Mouse (Mus musculus) brown adipose tissue, adult 24 weeks (tissue): Measurements from ENCODE around the gene Ulk4. TPM values are rescaled to one million over a fixed set of nuclear protein-coding genes. Genes with fewer than 3 reads are reported as not detected.
"Not testable (repeated sequence)": the region's sequence is repeated elsewhere in the genome, so short reads cannot be mapped to it uniquely, and the experiment has no call there.

Source experiments
- H3K27ac ChIP-seq: fragments of 200-500 bp; replicated peaks from 2 replicates; pipeline ENCODE4 v1.5.1; 2012; ENCODE audit warnings: low read depth, mild to moderate bottlenecking, low read length
- H3K4me1 ChIP-seq: fragments of 200-500 bp; 2 replicates; pipeline ENCODE4 v1.6.1; 2012; ENCODE audit warnings: low read length, mixed read lengths; ENCODE audit not compliant: control insufficient read depth, insufficient read depth, insufficient read length
- H3K4me3 ChIP-seq: fragments of 200-500 bp; 2 replicates; pipeline ENCODE4 v1.5.1; 2012; ENCODE audit warnings: low read depth, mild to moderate bottlenecking, low read length, moderate library complexity; ENCODE audit not compliant: insufficient read depth
- polyA plus RNA-seq: library from polyadenylated mRNA; stranded (reverse); fragments of >200 nt; gene quantifications from 2 replicates; pipeline ENCODE4 v1.2.4, GENCODE M21; 2012; ENCODE audit not compliant: missing spikeins, insufficient read depth, insufficient read length

Gene Ulk4
- polyA plus RNA-seq, 1 experiment: not detected

DNA sequence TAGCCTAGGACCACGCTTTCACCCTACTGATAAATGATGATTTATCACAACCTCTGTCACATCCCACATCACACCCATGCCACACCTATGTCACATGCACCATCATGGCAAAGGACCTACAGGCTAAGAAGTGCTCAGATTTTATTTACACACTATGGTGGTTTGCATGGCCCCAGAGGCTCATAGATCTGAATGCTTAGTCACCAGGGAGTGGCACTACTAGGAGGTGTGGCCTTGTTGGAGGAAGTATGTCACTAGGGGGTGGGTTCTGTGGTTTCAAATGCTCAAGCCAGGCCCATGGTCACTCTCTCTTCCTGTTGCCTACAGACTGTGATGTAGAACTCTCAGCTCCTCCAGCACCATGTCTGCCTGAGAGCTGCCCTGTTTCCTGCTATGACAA lies 73.3 kb downstream of the Ulk4 start:
- Histone ChIP-seq H3K4me1 (no peaks in the 10 kb centered on the region), H3K27ac (no peak overlapping the region), H3K4me3 (no peak overlapping the region)

DNA sequence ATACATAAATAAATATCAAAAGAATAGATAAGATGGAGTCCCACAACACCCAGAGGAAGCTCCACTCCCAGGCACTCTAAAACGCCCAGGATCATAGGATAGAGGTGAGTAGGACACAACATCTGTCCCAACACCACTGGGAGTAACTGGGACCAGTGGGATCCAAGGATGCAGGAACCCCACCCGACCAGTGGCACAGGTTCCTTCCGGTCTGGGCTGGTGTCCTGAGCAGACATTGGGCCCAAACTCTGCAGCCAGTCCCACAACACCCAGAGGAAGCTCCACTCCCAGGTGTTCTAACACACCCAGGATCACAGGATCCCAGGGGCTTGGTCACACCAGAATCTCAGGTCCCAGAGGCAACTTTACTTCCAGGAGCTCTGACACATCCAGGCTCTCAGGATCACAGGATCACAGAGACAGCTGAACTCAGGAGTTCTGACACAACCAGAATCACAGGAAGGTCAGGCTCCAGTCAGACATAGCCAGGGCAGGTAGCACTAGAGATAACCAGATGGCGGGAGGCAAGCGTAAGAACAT lies 77.8 kb downstream of the Ulk4 start:
- not testable (repeated sequence) for H3K27ac ChIP-seq, H3K4me1 ChIP-seq, H3K4me3 ChIP-seq

DNA sequence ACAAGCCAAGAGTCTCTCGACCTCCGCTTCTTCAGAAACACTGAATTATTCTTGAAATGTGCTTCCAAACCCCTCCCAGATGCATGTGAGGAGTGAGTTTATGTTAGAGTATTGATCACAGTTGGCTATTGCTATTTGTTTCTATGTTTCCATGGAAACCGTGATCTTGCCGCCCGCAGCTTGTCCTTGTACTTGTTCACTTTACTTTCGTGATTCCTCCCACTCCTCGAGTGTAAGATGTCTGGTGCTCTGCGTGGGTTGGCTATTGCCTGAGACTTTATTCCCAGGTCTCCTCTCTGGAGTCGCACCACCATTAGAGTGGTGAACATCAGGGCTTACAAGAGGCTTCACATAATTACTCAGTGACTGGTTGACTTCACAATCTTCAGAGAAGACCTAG lies 80.5 kb downstream of the Ulk4 start:
- no peak overlapping the region for H3K4me3 ChIP-seq
- no peak overlapping the region for H3K27ac ChIP-seq
- no peaks in the 10 kb centered on the region for H3K4me1 ChIP-seq

DNA sequence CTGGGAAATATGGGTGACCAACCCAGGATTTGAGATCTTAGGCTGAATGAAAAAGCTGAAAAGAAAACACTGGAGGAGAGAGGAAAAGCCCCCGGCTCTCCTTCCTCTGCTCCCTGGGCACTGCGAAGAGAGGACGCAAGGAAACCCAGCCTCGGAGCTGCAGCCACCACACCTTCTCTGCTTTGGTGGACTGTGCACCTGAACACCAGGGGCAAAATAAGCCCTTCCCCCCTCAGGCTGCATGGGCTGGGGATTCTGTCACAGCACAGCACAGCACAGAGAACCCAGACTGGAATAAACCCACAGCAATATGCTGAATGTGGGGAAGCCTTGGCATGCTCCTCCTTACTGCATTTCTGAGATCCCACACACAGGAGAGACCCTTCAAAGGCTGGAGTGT lies 81.9 kb downstream of the Ulk4 start:
- H3K4me1 ChIP-seq: no peaks in the 10 kb centered on the region
- H3K4me3 ChIP-seq: no peak overlapping the region
- H3K27ac ChIP-seq: no peak overlapping the region

DNA sequence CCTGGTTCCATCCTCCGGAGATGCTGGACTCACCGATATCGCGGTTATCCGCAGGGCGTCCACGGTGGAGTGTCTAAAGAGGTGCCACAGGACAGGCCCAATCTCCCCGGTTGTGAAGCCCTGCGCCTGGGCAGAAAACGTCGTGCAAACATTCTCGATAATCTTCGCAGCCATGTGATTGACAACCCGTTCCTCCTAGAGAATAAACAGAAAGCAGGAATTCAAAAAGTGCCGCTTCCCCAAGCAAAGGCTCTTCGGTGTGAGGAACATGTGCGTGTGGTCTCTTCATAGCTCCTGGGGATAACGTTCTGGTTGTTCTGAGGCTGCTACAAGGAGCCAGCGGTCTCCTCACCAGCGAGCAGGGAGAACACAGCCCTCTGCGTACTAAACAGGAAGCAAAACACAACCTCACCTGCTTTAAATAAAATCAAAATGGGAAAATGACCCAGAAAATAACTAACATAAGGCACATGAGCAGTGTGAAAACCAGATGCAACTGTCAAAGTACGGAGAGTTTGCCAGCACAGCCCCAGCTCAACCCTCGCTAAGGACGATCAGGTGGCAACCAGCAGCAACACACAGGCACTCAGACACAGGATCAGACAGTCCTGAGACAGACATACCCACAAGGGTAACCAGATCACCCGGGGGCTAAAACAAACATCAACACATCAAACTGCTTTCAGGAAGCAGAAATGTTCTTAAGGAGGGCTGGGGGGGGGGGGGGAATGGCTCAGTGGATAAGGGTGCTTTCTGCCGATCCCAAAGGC lies 84.2 kb downstream of the Ulk4 start:
- Histone ChIP-seq H3K4me1 (no peaks in the 10 kb centered on the region), H3K4me3 (no peak overlapping the region), H3K27ac (no peak overlapping the region)

DNA sequence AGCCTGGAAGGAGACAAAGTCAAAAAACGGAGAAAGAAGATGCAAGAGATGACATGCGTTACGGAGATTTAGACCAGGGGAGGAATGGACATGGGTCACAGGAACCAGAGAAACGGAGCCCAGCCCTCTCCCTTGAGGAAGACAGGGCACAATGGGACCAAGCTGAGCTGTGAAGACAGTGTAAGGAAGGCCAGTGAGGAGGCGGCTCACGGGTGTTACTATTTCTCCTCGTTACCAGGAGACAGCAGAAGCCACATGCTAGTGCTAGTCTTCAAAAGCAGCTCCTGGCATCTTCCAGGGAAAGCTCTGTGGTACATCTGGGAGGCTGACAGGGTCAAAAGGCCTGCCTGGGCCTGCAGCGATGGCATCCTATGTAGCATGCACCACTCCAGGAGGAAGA lies 89.2 kb downstream of the Ulk4 start:
- Histone ChIP-seq H3K27ac (no peak overlapping the region), H3K4me1 (no peaks in the 10 kb centered on the region), H3K4me3 (no peak overlapping the region)

DNA sequence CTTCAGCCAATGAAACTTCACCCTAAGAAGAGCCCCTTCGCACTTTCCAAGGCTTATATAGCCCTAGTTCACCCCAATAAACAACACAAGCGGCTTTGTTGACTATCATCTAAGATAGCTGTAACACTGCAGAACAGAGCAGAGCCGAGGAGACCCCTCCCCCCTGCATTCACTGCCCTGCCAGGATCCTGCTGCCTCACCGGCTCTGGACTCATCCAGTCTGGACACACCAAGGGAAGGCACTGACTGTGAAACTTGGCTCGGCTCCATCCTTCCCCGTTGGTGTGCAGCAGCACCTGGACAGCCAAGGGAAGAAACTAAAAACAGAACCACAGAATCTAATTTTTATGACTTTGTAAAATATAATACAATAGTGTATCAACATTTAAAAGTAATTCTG lies 91.2 kb downstream of the Ulk4 start:
- H3K4me1 ChIP-seq: no peaks in the 10 kb centered on the region

DNA sequence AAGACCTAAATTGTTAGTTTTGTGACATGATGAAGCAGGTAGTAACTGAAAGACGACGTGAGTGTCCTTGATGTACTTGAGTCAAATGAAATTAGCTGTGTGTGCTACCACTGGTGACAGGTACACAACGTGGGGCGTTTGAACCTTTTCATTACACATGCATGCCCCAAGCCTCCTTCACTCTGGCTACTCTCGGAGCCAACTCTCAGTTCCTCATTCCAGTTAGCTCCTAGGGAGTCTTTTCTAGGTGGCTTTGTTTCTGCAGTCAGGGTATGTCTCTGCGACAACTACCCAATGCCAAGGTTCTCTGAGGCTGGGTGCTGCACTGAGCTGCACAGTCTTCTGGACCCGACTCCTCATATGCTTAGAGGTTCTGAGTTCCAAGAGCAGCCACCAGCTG lies 100.6 kb downstream of the Ulk4 start:
- Histone ChIP-seq H3K4me3 (no peak overlapping the region), H3K4me1 (no peaks in the 10 kb centered on the region), H3K27ac (no peak overlapping the region)

More for the DNA sequence above, 91.2 kb downstream of the Ulk4 start:
- Histone ChIP-seq H3K27ac (no peak overlapping the region), H3K4me3 (no peak overlapping the region)

DNA sequence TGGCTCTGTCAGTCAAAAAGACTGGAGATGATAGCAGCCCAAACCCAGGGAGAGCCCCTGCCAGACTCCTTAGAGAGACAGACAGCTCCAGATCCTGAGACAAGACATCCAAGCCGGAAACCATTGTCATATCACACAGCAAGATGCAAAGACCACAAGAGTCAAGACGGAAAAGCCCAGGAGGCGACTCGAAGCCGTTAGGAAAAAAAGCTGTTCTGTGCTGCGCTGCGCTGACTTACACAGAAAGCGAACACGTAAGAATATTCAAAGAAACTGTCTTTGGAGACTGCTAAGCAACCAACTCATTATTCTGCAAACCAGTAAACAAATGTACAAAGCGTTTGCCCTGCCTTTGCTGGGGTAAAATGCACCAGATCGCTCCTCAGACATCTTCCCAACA lies 101.8 kb downstream of the Ulk4 start:
- H3K27ac ChIP-seq: no peak overlapping the region
- no peak overlapping the region for H3K4me3 ChIP-seq
- H3K4me1 ChIP-seq: no peaks in the 10 kb centered on the region

DNA sequence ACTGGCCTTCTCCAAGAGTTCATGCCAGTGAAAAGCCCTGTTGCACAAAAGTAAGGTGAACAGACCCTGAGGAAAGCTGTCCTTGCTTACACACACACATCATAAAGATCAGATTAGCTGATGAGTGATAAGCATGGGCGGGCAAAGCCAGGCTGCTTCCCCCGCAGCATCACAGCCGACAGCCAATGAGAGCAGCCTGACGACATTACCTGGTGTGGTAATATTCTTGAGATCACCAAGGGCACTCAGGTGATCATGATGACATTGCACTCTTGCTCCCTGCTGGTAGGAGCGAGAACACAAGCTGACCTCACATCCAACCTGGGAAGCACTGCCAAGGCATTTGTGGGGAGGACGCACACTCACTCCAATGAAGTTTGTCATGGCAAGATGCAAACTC lies 104.9 kb downstream of the Ulk4 start:
- H3K27ac ChIP-seq: no peak overlapping the region
- no peak overlapping the region for H3K4me3 ChIP-seq

DNA sequence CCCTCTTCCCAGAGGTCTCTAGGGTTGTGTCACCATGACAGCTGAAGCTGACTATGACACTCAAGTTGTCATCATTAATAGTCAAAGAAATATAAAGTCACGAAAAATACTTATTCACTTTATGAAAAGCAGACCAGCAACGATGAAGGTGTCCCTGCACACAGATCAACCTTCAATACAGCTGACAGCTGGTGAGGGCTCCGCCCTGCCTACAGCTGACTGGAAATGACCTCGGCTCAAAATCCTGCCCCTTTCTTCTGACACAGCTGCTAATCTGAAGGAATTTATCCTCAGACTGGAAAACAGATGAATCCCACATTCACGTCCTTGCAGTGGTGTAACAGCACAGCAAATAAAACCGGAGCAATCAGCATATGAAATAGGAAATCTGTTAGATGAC lies 105.4 kb downstream of the Ulk4 start:
- no peak overlapping the region for H3K4me3 ChIP-seq
- no peak overlapping the region for H3K27ac ChIP-seq
- H3K4me1 ChIP-seq: no peaks in the 10 kb centered on the region

More for the DNA sequence above, 104.9 kb downstream of the Ulk4 start:
- H3K4me1 ChIP-seq: no peaks in the 10 kb centered on the region

DNA sequence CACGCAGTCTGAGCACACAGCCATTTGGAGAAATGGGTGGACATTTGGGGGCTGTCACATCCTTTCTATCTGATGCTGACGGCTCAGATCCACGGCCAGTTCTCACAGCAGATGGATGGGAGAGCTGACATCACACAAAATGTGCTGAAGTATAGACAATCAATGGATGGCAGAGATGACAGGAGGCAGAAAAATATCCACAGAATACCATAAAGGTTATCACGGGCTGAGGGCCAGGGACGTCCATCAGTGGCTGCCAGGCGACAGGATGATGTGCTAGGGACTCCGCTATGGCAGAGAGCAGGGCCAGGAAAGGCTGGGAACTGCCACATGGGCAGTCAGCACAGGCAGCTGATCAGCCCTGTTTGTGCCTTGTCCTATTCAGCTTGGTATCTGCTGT lies 112.4 kb downstream of the Ulk4 start:
- Histone ChIP-seq H3K4me1 (no peaks in the 10 kb centered on the region), H3K27ac (no peak overlapping the region), H3K4me3 (no peak overlapping the region)

DNA sequence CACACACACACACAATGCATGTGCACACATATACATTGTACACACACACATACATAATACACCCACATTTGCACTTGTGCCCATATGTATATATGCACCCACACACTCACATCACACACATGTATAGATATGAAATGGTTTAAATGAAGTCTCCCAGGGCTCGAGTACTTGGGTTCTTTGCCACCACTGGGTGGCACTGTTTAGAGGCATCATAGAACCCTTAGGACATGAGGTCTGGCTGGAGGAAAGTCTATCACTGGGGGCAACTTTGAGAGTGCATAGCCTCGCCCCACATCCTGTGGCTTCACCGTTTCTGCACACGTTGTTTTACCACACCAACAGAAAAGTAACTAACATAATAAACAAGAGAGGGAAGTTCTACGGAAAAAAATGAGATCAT lies 114.2 kb downstream of the Ulk4 start:
- H3K27ac ChIP-seq: no peak overlapping the region
- H3K4me3 ChIP-seq: no peak overlapping the region
- H3K4me1 ChIP-seq: no peaks in the 10 kb centered on the region

DNA sequence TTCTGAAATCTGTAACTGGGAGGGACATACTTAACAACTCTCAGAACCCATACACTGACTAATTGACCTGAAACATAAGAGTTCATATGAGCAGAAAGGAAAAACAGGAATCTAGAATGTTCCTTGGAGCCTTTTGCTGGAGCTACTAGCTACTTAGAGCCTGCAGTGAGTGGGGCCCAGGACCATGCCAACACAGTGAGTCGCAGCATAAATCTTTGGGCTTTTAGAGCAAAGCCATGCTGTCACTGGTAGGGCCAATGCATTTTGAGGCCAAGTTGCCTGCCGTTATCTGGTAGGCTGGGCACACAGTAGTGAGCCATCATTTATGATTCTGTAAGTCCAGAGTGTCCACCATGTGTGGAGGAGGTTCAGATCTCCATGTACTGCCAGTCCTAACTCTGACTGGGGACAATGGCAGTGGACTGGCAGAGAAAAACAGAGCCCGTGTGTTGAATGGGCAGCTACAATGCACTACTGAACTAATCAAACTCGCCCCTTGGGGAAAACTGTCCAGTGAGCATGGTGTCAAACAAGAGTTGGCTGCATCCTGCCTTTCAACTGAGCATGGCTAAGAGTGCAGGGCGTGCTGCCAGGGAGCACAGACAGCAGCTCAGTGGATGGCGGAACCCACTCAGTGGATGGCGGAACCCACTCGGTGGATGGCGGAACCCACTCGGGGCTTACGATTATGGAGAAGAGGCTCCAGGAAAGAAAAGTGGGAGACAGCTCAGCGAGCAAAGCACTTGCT lies 115.0 kb downstream of the Ulk4 start:
- no peaks in the 10 kb centered on the region for H3K4me1 ChIP-seq
- H3K4me3 ChIP-seq: no peak overlapping the region
- no peak overlapping the region for H3K27ac ChIP-seq

DNA sequence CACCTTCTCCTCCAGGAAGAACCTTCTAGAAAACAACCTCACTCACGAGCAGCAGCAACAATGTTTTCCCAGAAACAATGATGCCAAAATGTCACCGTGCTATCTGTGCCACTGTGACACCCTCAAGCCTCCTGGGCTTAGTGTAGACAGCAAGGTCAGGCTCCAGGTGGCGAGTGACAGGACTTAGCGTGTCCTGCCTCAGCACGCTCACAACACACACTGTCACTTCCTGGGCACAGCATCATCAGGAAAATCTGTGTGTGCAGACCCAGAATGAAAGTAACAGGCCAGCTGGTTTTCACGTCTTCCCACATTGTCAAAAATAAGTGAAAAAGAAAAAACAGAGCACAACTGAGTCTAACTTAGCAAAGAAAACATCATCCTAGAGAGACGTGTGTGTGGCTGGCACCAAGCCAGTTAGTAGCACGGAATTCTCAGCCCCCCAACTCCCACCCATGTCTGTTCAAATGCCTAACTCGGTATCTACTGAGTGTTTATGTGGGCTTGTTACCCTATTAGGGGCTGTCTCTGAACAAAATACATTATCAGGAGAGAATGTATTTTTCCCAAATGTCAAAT lies 120.7 kb downstream of the Ulk4 start:
- Histone ChIP-seq H3K4me3 (no peak overlapping the region), H3K27ac (no peak overlapping the region), H3K4me1 (no peaks in the 10 kb centered on the region)
